Mouse (Mus musculus): ENCODE data around the gene Tcf12.

DNA sequence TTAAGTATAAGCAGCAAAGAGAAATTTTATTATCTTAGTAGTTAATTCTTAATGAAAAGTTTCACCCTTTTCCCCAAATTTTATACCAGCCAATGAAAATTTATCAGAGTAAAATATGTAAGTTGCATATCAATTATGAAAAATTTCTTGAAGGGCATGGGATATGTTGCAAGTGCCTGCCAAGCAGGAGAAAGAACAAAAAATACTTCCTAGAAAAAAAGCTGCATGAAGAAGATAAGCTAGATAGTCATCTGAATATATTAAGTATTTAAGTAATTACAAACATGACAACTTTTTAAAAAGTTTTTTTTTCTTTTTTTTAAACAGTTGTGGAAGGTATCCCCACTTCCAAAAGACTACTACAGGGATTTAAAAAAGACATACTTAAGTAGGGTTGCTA is 179.7 kb downstream of the Tcf12 start:
- no peak for TF ChIP-seq CTCF (IDR thresholded peaks at IDR 0.05; ENCODE audit: borderline replicate concordance, insufficient read depth, low read length)
- no peak for TF ChIP-seq POLR2A (IDR thresholded peaks at IDR 0.05; ENCODE audit: low read depth, low read length)
